Mouse (Mus musculus): ENCODE data around the gene Prkar2a. TPM values are rescaled to one million over a fixed set of nuclear protein-coding genes. Genes with fewer than 3 reads are reported as not detected.

Prkar2a gene
- polyA plus RNA-seq, 1 experiment, result 0.21 TPM

DNA sequence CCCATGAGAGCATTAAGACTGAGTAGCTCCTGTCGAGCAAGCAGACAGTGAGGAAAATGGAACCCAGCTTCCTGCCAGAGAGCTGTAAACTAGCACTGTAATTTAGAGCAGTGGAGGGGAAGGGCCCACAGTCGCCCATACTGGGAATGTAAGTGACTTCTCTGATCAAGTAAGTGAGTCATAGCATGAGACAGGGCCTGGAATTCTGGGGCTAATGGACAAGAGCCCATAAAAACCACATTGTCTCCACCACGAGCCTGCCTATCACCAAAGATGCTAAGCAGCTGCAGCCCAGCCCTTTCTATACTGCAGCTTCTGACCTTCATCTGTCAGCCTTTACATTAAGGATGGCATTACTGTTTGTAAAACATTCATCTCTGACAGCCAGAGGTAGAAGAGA lies 50.1 kb downstream of the Prkar2a start:
- Histone ChIP-seq H3K4me1 (ENCODE audit: control insufficient read depth) (no peaks in the 10 kb centered on the region), H3K9me3 (ENCODE audit: control insufficient read depth, low read length) (no peaks in the 10 kb centered on the region), H3K27me3 (ENCODE audit: control insufficient read depth) (no peaks in the 10 kb centered on the region), H3K36me3 (ENCODE audit: control insufficient read depth) (peaks cover 31% of the 10 kb centered on the region), H3K4me3 (replicated peaks) (no peak overlapping the region)
- TF ChIP-seq TAL1 (IDR thresholded peaks at IDR 0.05; ENCODE audit: low read length) (no peak), GATA1 (IDR thresholded peaks at IDR 0.05; ENCODE audit: low read length) (no peak)

GRCm38 (mm10) chr9:108740062-108740461 lies 50.9 kb downstream of the Prkar2a start:
- H3K36me3 ChIP-seq (ENCODE audit: control insufficient read depth), result peaks cover 31% of the 10 kb centered on the region
- H3K9me3 ChIP-seq (ENCODE audit: control insufficient read depth, low read length), result no peaks in the 10 kb centered on the region
- no peaks in the 10 kb centered on the region for H3K4me1 ChIP-seq (ENCODE audit: control insufficient read depth)
- H3K4me3 ChIP-seq (replicated peaks), result no peak overlapping the region
- H3K27me3 ChIP-seq (ENCODE audit: control insufficient read depth), result no peaks in the 10 kb centered on the region
- TF ChIP-seq TAL1 (IDR thresholded peaks at IDR 0.05; ENCODE audit: low read length) (no peak), GATA1 (IDR thresholded peaks at IDR 0.05; ENCODE audit: low read length) (no peak)

GRCm38 (mm10) chr9:108742048-108742447 lies 52.9 kb downstream of the Prkar2a start:
- Histone ChIP-seq H3K36me3 (ENCODE audit: control insufficient read depth) (peaks cover 44% of the 10 kb centered on the region), H3K4me3 (replicated peaks) (no peak overlapping the region), H3K27me3 (ENCODE audit: control insufficient read depth) (no peaks in the 10 kb centered on the region), H3K4me1 (ENCODE audit: control insufficient read depth) (peaks cover 3% of the 10 kb centered on the region), H3K9me3 (ENCODE audit: control insufficient read depth, low read length) (no peaks in the 10 kb centered on the region)
- TF ChIP-seq GATA1 (IDR thresholded peaks at IDR 0.05; ENCODE audit: low read length), result no peak
- no peak for TF ChIP-seq TAL1 (IDR thresholded peaks at IDR 0.05; ENCODE audit: low read length)

DNA sequence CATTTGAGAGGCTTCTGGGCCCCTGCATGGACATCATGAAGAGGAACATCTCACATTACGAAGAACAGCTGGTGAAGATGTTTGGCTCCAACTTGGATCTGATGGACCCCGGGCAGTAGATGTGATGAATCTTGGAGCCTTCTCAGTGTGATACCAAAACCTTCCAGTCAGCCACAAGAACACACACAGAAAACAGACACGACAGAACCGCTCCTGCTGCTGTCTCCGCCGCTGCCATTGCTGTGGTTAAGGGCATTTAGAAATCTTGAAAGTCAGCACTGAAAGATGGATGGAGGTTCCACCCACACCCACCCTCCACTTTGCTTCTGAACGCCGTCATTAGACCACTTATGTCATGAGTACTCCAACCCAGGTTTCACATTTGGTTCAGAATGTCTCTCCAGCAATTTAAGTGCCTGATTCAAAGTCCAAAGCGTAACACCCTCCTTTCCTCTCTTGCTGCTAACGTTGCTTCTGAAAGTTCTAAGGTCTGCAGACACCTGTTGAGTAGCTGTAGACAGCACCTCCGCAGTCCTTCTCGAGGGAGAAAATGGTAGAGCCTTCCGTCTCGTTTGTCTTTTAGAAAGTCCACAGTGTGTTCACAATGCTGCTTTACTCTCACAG lies 57.9 kb downstream of the Prkar2a start:
- peaks cover 23% of the 10 kb centered on the region for H3K4me1 ChIP-seq (ENCODE audit: control insufficient read depth)
- H3K27me3 ChIP-seq (ENCODE audit: control insufficient read depth), result no peaks in the 10 kb centered on the region
- no peaks in the 10 kb centered on the region for H3K9me3 ChIP-seq (ENCODE audit: control insufficient read depth, low read length)
- TF ChIP-seq GATA1 (IDR thresholded peaks at IDR 0.05; ENCODE audit: low read length), result no peak
- TF ChIP-seq TAL1 (IDR thresholded peaks at IDR 0.05; ENCODE audit: low read length), result no peak
- peaks cover 49% of the 10 kb centered on the region for H3K36me3 ChIP-seq (ENCODE audit: control insufficient read depth)
- H3K4me3 ChIP-seq (replicated peaks), result no peak overlapping the region

DNA sequence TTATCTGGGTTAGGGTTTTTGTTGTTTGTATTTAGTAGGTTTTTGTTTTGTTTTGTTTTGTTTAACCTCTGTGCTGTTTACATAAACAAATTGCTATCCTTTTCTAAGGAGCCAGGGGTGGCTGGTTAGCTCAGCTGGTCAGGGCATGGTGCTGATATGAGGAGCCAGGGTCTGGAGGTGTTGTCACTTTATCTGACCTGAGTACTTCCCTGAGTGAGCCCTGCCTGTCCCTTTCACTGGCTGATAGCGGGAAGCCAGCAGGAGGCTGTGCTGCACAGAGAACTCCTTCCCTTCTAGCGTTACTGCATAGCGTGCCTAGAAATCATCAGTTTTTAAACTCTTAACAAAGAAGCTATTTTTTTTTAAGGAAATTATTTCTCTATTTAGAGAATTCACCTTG lies 58.6 kb downstream of the Prkar2a start:
- H3K27me3 ChIP-seq (ENCODE audit: control insufficient read depth), result no peaks in the 10 kb centered on the region
- no peak for TF ChIP-seq TAL1 (IDR thresholded peaks at IDR 0.05; ENCODE audit: low read length)
- H3K36me3 ChIP-seq (ENCODE audit: control insufficient read depth), result peaks cover 45% of the 10 kb centered on the region
- H3K4me1 ChIP-seq (ENCODE audit: control insufficient read depth), result peaks cover 23% of the 10 kb centered on the region
- H3K9me3 ChIP-seq (ENCODE audit: control insufficient read depth, low read length), result no peaks in the 10 kb centered on the region
- H3K4me3 ChIP-seq (replicated peaks), result no peak overlapping the region

DNA sequence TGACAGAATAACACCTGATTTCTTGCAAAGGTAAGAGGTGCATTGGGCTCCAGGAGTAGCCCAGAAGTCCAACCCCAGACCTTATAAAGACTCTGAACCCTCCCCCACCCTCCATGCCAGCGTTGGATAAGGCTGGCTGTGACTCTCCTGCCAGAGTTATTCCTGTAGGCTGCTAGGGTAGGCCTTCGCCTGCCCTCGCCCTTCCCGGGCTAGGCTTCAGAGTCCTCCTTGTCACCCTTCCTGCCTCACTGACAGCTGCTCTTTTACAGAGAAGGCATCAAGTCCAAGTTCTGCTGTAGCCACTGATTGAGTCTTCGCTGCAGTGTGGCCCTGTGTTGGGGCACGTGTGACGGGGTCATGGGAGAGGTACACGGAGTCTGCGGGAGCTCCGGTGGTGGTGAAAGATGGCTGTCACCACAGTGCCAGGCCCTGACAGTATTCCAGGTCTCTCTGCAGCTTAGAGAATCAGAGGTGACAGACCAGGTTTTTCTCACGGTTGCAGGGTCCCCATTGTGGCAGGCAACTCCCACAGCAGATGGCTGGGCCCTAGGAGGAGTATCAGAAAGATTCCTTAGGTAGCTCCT lies 59.6 kb downstream of the Prkar2a start:
- Histone ChIP-seq H3K4me1 (ENCODE audit: control insufficient read depth) (peaks cover 23% of the 10 kb centered on the region), H3K9me3 (ENCODE audit: control insufficient read depth, low read length) (no peaks in the 10 kb centered on the region), H3K36me3 (ENCODE audit: control insufficient read depth) (peaks cover 39% of the 10 kb centered on the region), H3K27me3 (ENCODE audit: control insufficient read depth) (no peaks in the 10 kb centered on the region), H3K4me3 (replicated peaks) (no peak overlapping the region)
- TF ChIP-seq GATA1 (IDR thresholded peaks at IDR 0.05; ENCODE audit: low read length) (no peak), TAL1 (IDR thresholded peaks at IDR 0.05; ENCODE audit: low read length) (no peak)

DNA sequence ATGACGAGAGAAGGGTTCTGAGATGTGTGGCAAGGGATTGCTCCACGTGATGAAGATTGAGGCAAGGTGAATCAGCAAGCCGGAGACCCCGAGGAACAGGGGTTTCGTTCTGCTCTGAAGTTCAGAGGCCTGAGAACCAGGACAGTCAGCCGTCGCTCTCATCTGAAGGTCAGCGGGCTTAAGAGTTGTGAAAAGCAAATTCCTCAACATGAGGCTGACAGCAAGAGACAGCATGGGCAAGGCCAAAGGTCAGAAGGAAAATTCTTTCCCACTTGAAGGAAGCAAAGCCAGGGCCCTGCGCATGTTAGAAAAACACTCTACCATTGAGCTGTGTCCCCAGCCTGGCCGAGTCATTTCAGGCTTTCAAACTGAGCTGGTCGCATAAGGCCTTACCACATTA lies 61.5 kb downstream of the Prkar2a start:
- TF ChIP-seq TAL1 (IDR thresholded peaks at IDR 0.05; ENCODE audit: low read length), result no peak
- no peak for TF ChIP-seq GATA1 (IDR thresholded peaks at IDR 0.05; ENCODE audit: low read length)
- no peaks in the 10 kb centered on the region for H3K9me3 ChIP-seq (ENCODE audit: control insufficient read depth, low read length)
- H3K27me3 ChIP-seq (ENCODE audit: control insufficient read depth), result peaks cover 2% of the 10 kb centered on the region; the same call in 1 of the 2 replicates
- H3K4me3 ChIP-seq (replicated peaks), result no peak overlapping the region
- H3K4me1 ChIP-seq (ENCODE audit: control insufficient read depth), result peaks cover 23% of the 10 kb centered on the region
- peaks cover 24% of the 10 kb centered on the region for H3K36me3 ChIP-seq (ENCODE audit: control insufficient read depth)

DNA sequence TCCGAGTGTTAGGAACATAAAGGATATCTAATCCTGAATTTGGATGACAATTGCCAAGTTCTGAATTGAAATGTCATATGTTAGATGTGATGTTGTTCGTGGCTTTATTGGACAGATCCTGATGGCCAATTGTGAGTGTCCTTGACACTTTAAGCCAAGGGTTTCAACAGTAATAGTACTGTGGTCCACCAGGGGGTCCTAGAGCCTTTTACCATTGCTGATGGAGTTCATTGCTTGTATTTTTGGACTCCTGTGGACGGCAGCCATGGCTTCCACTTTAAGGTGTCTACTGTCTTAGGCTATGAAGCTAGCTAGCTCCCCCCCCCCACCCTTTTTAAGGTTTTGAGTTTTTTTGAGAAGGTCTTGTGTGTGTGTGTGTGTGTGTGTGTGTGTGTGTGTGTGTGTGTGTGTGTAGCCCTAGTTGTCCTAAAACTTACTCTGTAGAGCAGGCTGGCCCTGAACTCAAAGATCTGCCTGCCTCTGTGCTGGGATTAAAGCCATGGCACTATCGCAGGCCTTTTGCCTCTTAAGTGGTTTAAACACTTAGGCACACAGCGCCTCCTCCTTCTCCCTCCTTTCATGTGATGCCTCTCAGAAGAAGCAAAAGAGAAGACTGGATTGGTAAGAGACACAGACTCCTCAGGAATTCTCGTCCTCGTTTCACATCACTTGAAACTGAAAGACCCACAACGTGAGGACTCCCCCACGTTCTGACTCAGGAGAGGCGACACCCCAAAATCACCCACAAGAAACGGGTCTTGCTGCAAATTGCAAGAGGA lies 63.2 kb downstream of the Prkar2a start:
- TF ChIP-seq GATA1 (IDR thresholded peaks at IDR 0.05; ENCODE audit: low read length), result no peak
- TF ChIP-seq TAL1 (IDR thresholded peaks at IDR 0.05; ENCODE audit: low read length), result no peak
- Histone ChIP-seq H3K4me1 (ENCODE audit: control insufficient read depth) (peaks cover 17% of the 10 kb centered on the region), H3K4me3 (replicated peaks) (no peak overlapping the region), H3K9me3 (ENCODE audit: control insufficient read depth, low read length) (no peaks in the 10 kb centered on the region), H3K36me3 (ENCODE audit: control insufficient read depth) (peaks cover 8% of the 10 kb centered on the region), H3K27me3 (ENCODE audit: control insufficient read depth) (peaks cover 2% of the 10 kb centered on the region; the same call in 1 of the 2 replicates)

- Histone ChIP-seq H3K4me3 (replicated peaks) (no peak overlapping the region), H3K4me1 (ENCODE audit: control insufficient read depth) (peaks cover 7% of the 10 kb centered on the region), H3K9me3 (ENCODE audit: control insufficient read depth, low read length) (no peaks in the 10 kb centered on the region), H3K27me3 (ENCODE audit: control insufficient read depth) (peaks cover 2% of the 10 kb centered on the region; the same call in 1 of the 2 replicates), H3K36me3 (ENCODE audit: control insufficient read depth) (peaks cover 6% of the 10 kb centered on the region)
- no peak for TF ChIP-seq TAL1 (IDR thresholded peaks at IDR 0.05; ENCODE audit: low read length)
- TF ChIP-seq GATA1 (IDR thresholded peaks at IDR 0.05; ENCODE audit: low read length), result no peak
These were observed 64.2 kb downstream of the Prkar2a start for GRCm38 (mm10) chr9:108753326-108753725.

Data from erythroblast, embryonic 14.5 days (primary cell).